Mouse (Mus musculus): Measurements from ENCODE around the gene Adgrl1. TPM values are rescaled to one million over a fixed set of nuclear protein-coding genes. Genes with fewer than 3 reads are reported as not detected.

The Adgrl1 gene
- polyA plus RNA-seq, 1 experiment from 2014 or later = 16.4 TPM

- Histone ChIP-seq H3K4me1 (ENCODE audit: control insufficient read depth, insufficient read depth, low read length) (peaks cover 2% of the 10 kb centered on the region), H3K4me3 (ENCODE audit: low read depth, low read length) (no peak overlapping the region), H3K9me3 (ENCODE audit: control insufficient read depth, low read length) (no peaks in the 10 kb centered on the region), H3K27me3 (ENCODE audit: control insufficient read depth, insufficient read depth, low read length) (no peaks in the 10 kb centered on the region), H3K9ac (ENCODE audit: low read length) (no peak overlapping the region), H3K36me3 (ENCODE audit: control insufficient read depth, insufficient read depth, low read length) (no peaks in the 10 kb centered on the region), H3K4me2 (no peak overlapping the region), H3K27ac (ENCODE audit: low read depth, low read length) (no peak overlapping the region)
- DNase-seq (ENCODE audit: low spot score, missing footprints) = no peak
- WGBS = 89% methylated on average over 3 of the region's 3 CpGs
- no peak for ATAC-seq (ENCODE audit: low FRiP score)
Measured at GRCm38 (mm10) chr8:83914232-83914631, 14.3 kb downstream of the Adgrl1 start.

GRCm38 (mm10) chr8:83914860-83915259 is 15.0 kb downstream of the Adgrl1 start:
- Histone ChIP-seq H3K36me3 (ENCODE audit: control insufficient read depth, insufficient read depth, low read length) (no peaks in the 10 kb centered on the region), H3K27me3 (ENCODE audit: control insufficient read depth, insufficient read depth, low read length) (no peaks in the 10 kb centered on the region), H3K9me3 (ENCODE audit: control insufficient read depth, low read length) (no peaks in the 10 kb centered on the region), H3K9ac (ENCODE audit: low read length) (no peak overlapping the region), H3K4me2 (no peak overlapping the region), H3K4me3 (ENCODE audit: low read depth, low read length) (no peak overlapping the region), H3K27ac (ENCODE audit: low read depth, low read length) (no peak overlapping the region), H3K4me1 (ENCODE audit: control insufficient read depth, insufficient read depth, low read length) (no peaks in the 10 kb centered on the region)
- ATAC-seq (ENCODE audit: low FRiP score) = no peak
- WGBS = 68% methylated on average over 5 of the region's 5 CpGs
- no peak for DNase-seq (ENCODE audit: low spot score, missing footprints)

DNA sequence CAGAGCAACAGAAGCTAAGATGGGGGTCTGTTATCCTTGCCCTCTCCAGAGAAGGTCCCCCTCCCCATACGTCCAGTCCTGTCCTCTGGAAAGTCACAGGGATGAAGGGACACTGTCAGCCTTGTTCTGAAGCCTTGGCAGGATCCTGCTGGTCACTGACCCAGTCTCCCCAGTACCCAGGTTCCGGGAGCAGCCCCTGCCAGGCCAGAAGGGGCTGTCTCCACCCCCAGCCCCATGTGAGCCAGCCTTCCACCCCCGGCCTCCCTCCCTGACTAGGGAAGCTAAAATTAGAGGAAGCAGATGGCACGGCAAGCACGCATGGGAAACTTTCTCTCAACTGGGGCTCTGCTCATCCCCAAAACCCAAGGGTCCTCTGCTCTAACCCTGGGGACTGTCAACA is 16.1 kb downstream of the Adgrl1 start:
- Histone ChIP-seq H3K27me3 (ENCODE audit: control insufficient read depth, insufficient read depth, low read length) (no peaks in the 10 kb centered on the region), H3K4me1 (ENCODE audit: control insufficient read depth, insufficient read depth, low read length) (no peaks in the 10 kb centered on the region), H3K9ac (ENCODE audit: low read length) (no peak overlapping the region), H3K27ac (ENCODE audit: low read depth, low read length) (no peak overlapping the region), H3K9me3 (ENCODE audit: control insufficient read depth, low read length) (no peaks in the 10 kb centered on the region), H3K36me3 (ENCODE audit: control insufficient read depth, insufficient read depth, low read length) (peaks cover 4% of the 10 kb centered on the region), H3K4me3 (ENCODE audit: low read depth, low read length) (no peak overlapping the region), H3K4me2 (no peak overlapping the region)
- ATAC-seq (ENCODE audit: low FRiP score) = no peak
- 95% methylated on average over 5 of the region's 5 CpGs for WGBS
- no peak for DNase-seq (ENCODE audit: low spot score, missing footprints)

DNA sequence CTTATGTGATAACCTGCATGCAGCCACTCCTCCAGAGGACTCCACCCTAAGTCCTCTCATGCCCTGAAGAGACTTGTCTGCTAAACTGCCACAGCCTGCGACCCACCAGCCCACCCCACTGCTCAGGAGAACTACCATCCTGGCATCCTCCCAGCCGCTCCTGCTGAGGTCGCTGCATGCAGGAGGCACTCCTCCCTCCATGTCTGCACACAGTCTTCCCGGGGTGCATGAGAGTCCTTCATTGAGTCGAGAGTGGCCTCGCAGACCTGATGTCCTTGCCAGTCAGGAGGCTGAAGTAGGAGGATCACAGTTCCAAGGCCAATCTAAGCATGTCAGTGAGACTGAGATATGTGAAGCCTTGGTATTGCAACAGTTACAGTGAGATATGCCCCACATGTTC is 17.7 kb downstream of the Adgrl1 start:
- Histone ChIP-seq H3K4me2 (no peak overlapping the region), H3K36me3 (ENCODE audit: control insufficient read depth, insufficient read depth, low read length) (peaks cover 5% of the 10 kb centered on the region), H3K27ac (ENCODE audit: low read depth, low read length) (no peak overlapping the region), H3K4me1 (ENCODE audit: control insufficient read depth, insufficient read depth, low read length) (no peaks in the 10 kb centered on the region), H3K9ac (ENCODE audit: low read length) (no peak overlapping the region), H3K27me3 (ENCODE audit: control insufficient read depth, insufficient read depth, low read length) (no peaks in the 10 kb centered on the region), H3K9me3 (ENCODE audit: control insufficient read depth, low read length) (no peaks in the 10 kb centered on the region), H3K4me3 (ENCODE audit: low read depth, low read length) (no peak overlapping the region)
- ATAC-seq (ENCODE audit: low FRiP score) = no peak
- DNase-seq (ENCODE audit: low spot score, missing footprints) = no peak
- WGBS = 80% methylated on average over 6 of the region's 6 CpGs

GRCm38 (mm10) chr8:83921558-83921957 is 21.7 kb downstream of the Adgrl1 start:
- DNase-seq (ENCODE audit: low spot score, missing footprints) = peak; percentile 99
- H3K4me3 ChIP-seq (ENCODE audit: low read depth, low read length) = no peak overlapping the region

DNA sequence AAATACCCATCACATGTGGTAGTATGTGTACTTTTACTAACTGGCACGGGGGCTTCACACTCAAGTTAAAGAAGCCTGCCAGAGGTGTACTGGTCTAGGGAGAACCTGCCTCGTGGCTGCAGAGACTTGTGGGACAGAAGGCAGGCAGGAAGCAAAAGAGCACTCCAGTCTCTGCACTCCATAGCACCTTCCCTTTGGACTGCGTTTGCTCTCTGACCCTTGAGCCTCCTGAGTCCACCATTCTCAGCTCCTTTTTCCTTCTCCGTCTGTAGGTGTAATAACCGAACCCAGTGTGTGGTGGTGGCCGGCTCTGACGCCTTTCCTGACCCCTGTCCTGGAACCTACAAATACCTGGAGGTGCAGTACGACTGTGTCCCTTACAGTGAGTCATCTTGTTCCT is 22.8 kb downstream of the Adgrl1 start:
- H3K9ac ChIP-seq (ENCODE audit: low read length) = no peak overlapping the region
- no peaks in the 10 kb centered on the region for H3K4me1 ChIP-seq (ENCODE audit: control insufficient read depth, insufficient read depth, low read length)
- WGBS = 95% methylated on average over 8 of the region's 8 CpGs
- DNase-seq (ENCODE audit: low spot score, missing footprints) = no peak
- H3K36me3 ChIP-seq (ENCODE audit: control insufficient read depth, insufficient read depth, low read length) = peaks cover 9% of the 10 kb centered on the region
- no peaks in the 10 kb centered on the region for H3K9me3 ChIP-seq (ENCODE audit: control insufficient read depth, low read length)
- H3K4me2 ChIP-seq = no peak overlapping the region
- no peak overlapping the region for H3K4me3 ChIP-seq (ENCODE audit: low read depth, low read length)
- H3K27me3 ChIP-seq (ENCODE audit: control insufficient read depth, insufficient read depth, low read length) = no peaks in the 10 kb centered on the region
- no peak for ATAC-seq (ENCODE audit: low FRiP score)
- no peak overlapping the region for H3K27ac ChIP-seq (ENCODE audit: low read depth, low read length)

More at GRCm38 (mm10) chr8:83921558-83921957, 21.7 kb downstream of the Adgrl1 start:
- H3K4me2 ChIP-seq = no peak overlapping the region
- WGBS = 78% methylated on average over 3 of the region's 3 CpGs
- peaks cover 9% of the 10 kb centered on the region for H3K36me3 ChIP-seq (ENCODE audit: control insufficient read depth, insufficient read depth, low read length)
- no peaks in the 10 kb centered on the region for H3K9me3 ChIP-seq (ENCODE audit: control insufficient read depth, low read length)
- no peak overlapping the region for H3K27ac ChIP-seq (ENCODE audit: low read depth, low read length)
- H3K27me3 ChIP-seq (ENCODE audit: control insufficient read depth, insufficient read depth, low read length) = no peaks in the 10 kb centered on the region
- H3K9ac ChIP-seq (ENCODE audit: low read length) = no peak overlapping the region
- 0 out of 2 replicates have a peak, but pooled peaks have one; percentile 10 for ATAC-seq (ENCODE audit: low FRiP score)
- no peaks in the 10 kb centered on the region for H3K4me1 ChIP-seq (ENCODE audit: control insufficient read depth, insufficient read depth, low read length)

DNA sequence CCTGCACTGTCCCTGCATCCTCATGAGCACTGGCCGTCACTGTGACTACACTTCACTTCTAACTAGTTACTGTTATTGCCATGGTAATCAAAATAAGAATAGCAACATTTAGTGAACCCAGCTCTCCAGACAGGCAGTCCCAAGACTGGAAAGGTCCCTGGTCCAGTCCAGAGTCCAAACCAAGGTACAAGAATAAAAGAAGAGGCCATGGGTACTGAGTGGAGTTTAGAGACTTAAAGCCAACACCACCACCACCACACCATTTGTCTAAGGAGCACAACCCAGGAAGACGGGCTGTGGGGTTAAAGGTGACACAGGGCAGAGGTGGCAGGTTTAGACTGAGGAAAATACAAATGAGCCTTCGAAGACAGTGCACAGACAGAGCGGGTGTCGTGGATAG is 24.7 kb downstream of the Adgrl1 start:
- WGBS = 90% methylated on average over 5 of the region's 5 CpGs

GRCm38 (mm10) chr8:83926266-83926665 is 26.4 kb downstream of the Adgrl1 start:
- Histone ChIP-seq H3K4me2 (no peak overlapping the region), H3K27me3 (ENCODE audit: control insufficient read depth, insufficient read depth, low read length) (no peaks in the 10 kb centered on the region), H3K4me3 (ENCODE audit: low read depth, low read length) (no peak overlapping the region), H3K36me3 (ENCODE audit: control insufficient read depth, insufficient read depth, low read length) (peaks cover 14% of the 10 kb centered on the region), H3K9ac (ENCODE audit: low read length) (no peak overlapping the region), H3K4me1 (ENCODE audit: control insufficient read depth, insufficient read depth, low read length) (no peaks in the 10 kb centered on the region), H3K27ac (ENCODE audit: low read depth, low read length) (no peak overlapping the region), H3K9me3 (ENCODE audit: control insufficient read depth, low read length) (no peaks in the 10 kb centered on the region)
- ATAC-seq (ENCODE audit: low FRiP score) (no peak), DNase-seq (ENCODE audit: low spot score, missing footprints) (no peak)
- WGBS = 76% methylated on average over 7 of the region's 7 CpGs

More for the DNA sequence above, 24.7 kb downstream of the Adgrl1 start:
- Histone ChIP-seq H3K4me1 (ENCODE audit: control insufficient read depth, insufficient read depth, low read length) (no peaks in the 10 kb centered on the region), H3K9ac (ENCODE audit: low read length) (no peak overlapping the region), H3K27me3 (ENCODE audit: control insufficient read depth, insufficient read depth, low read length) (no peaks in the 10 kb centered on the region), H3K27ac (ENCODE audit: low read depth, low read length) (no peak overlapping the region), H3K4me3 (ENCODE audit: low read depth, low read length) (no peak overlapping the region), H3K36me3 (ENCODE audit: control insufficient read depth, insufficient read depth, low read length) (peaks cover 11% of the 10 kb centered on the region), H3K9me3 (ENCODE audit: control insufficient read depth, low read length) (no peaks in the 10 kb centered on the region), H3K4me2 (no peak overlapping the region)
- ATAC-seq (ENCODE audit: low FRiP score) = no peak
- no peak for DNase-seq (ENCODE audit: low spot score, missing footprints)

GRCm38 (mm10) chr8:83934222-83934621 is 34.3 kb downstream of the Adgrl1 start:
- 90% methylated on average over 5 of the region's 5 CpGs for WGBS
- DNase-seq (ENCODE audit: low spot score, missing footprints) (no peak), ATAC-seq (ENCODE audit: low FRiP score) (no peak)
- Histone ChIP-seq H3K27ac (ENCODE audit: low read depth, low read length) (no peak overlapping the region), H3K9me3 (ENCODE audit: control insufficient read depth, low read length) (no peaks in the 10 kb centered on the region), H3K9ac (ENCODE audit: low read length) (no peak overlapping the region), H3K27me3 (ENCODE audit: control insufficient read depth, insufficient read depth, low read length) (no peaks in the 10 kb centered on the region), H3K36me3 (ENCODE audit: control insufficient read depth, insufficient read depth, low read length) (peaks cover 31% of the 10 kb centered on the region), H3K4me2 (no peak overlapping the region), H3K4me3 (ENCODE audit: low read depth, low read length) (no peak overlapping the region), H3K4me1 (ENCODE audit: control insufficient read depth, insufficient read depth, low read length) (no peaks in the 10 kb centered on the region)

DNA sequence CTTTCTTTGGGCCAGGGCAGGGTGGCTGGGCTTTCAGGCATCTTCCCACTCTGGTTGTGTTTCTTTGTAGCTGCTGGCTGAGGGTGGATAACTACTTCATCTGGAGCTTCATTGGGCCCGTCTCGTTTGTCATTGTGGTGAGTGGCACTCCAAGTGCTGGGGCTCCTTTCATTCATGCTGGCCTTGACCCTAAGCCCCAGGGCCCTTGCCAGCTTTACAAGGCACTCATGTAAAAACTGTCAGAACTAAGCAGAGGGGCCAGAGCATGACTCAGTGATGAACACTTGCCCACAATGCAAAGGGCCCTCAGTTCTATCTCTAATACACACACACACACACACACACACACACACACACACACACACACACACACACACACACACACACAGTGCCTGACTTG is 35.1 kb downstream of the Adgrl1 start:
- peaks cover 26% of the 10 kb centered on the region for H3K36me3 ChIP-seq (ENCODE audit: control insufficient read depth, insufficient read depth, low read length)
- no peak overlapping the region for H3K4me3 ChIP-seq (ENCODE audit: low read depth, low read length)
- no peak overlapping the region for H3K9ac ChIP-seq (ENCODE audit: low read length)
- no peak for DNase-seq (ENCODE audit: low spot score, missing footprints)
- WGBS = 90% methylated on average over 2 of the region's 2 CpGs
- H3K27ac ChIP-seq (ENCODE audit: low read depth, low read length) = no peak overlapping the region
- no peaks in the 10 kb centered on the region for H3K27me3 ChIP-seq (ENCODE audit: control insufficient read depth, insufficient read depth, low read length)
- no peaks in the 10 kb centered on the region for H3K4me1 ChIP-seq (ENCODE audit: control insufficient read depth, insufficient read depth, low read length)
- no peaks in the 10 kb centered on the region for H3K9me3 ChIP-seq (ENCODE audit: control insufficient read depth, low read length)
- no peak overlapping the region for H3K4me2 ChIP-seq
- no peak for ATAC-seq (ENCODE audit: low FRiP score)

Measured in midbrain, embryonic 11.5 days (tissue).